In the genomic region with DNA sequence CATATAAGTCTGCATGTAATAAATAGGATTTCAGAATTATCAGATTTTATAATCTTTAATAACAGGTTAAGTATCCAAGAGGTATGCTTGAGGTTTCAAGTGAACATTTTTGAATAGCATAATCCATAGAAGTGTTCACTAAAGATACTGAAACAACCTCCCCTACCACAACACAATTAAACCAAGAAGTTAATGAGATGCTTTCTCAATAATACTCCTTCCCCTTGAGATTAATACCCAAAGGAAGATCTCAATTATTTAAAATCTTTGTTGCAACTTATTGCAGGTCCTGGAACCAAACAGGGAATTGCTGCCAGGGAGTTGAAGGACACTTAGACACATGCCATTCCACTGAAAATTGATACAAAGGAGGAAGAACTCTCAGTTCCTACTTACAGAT, we compare ENCODE assay signal across 31 mouse cellular contexts. TPM values are rescaled to one million over a fixed set of nuclear protein-coding genes. Genes with fewer than 3 reads are reported as not detected.
"Had no signal": no experiment of that assay in that cellular context is flagged by ENCODE, and none has a peak within 500 bp of the region (broad histone marks: within the 10 kb centered on the region; RNA-seq: fewer than 3 reads in every experiment).

Gene Olfr961, plus strand, starts transcription at position 301 of the 400 bp plus-strand sequence.

- DNase-seq: heart, postnatal 10 days; heart, postnatal 14 days; heart, postnatal 36 days; heart, postnatal 4 days; kidney, adult 11 months; kidney, adult 18-20 months; kidney, adult 2 months; kidney, adult 8-10 months; kidney, adult 9 months; kidney, postnatal 10 days; kidney, postnatal 14 days; kidney, postnatal 25 days; kidney, postnatal 36 days; kidney, postnatal 4 days; layer of hippocampus, adult 9-11 months; layer of hippocampus, postnatal 36 days had no signal

- ATAC-seq: hindbrain, embryonic 16.5 days; hindbrain, postnatal 0 days; inflammation-experienced regulatory T-cells, adult 6 months; intestine, embryonic 15.5 days; intestine, embryonic 16.5 days; intestine, postnatal 0 days had no signal

RNA-seq across cellular contexts. Expression of gene Olfr961, which starts in this region (rescaled TPM):
- total RNA-seq: heart, postnatal 10 days; heart, postnatal 14 days; heart, postnatal 25 days; heart, postnatal 36 days; heart, postnatal 4 days; hematopoietic stem cell, adult 5-6 weeks; hindbrain, postnatal 0 days; layer of hippocampus, adult 18-20 months; layer of hippocampus, adult 2 months; layer of hippocampus, adult 8-10 months; layer of hippocampus, postnatal 10 days; layer of hippocampus, postnatal 14 days; layer of hippocampus, postnatal 25 days; layer of hippocampus, postnatal 36 days; left cerebral cortex, adult 18-20 months had no signal
